Mouse (Mus musculus): ENCODE results near the gene Sbk1. TPM values are rescaled to one million over a fixed set of nuclear protein-coding genes. Genes with fewer than 3 reads are reported as not detected.

Gene Sbk1
- polyA plus RNA-seq, 1 experiment from 2014 or later: 1.5 TPM

DNA sequence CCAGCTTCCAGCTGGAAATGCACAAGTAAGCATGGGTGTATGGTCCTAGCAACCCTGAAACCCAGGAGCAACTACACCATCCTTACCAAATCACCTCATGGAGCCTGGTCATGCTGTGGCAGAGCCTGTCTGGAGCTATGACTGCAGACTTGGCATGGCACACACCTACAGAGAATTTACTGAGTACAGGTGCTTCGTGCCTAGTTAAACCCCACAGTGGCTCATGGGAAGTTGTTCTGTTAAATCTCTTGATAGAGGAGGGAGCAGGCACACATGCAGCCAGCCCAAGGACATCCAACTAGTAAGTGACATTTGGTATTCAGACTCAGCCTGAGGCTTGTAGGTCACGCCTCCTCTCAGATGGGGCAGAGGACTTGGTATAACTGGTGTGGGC is 15.7 kb downstream of the Sbk1 start:
- no peak overlapping the region for H3K4me3 ChIP-seq (ENCODE audit: low read depth, low read length)
- no peak overlapping the region for H3K4me2 ChIP-seq (ENCODE audit: low read depth, low read length)
- no peaks in the 10 kb centered on the region for H3K36me3 ChIP-seq (ENCODE audit: control insufficient read depth, insufficient read depth)
- no peak overlapping the region for H3K27ac ChIP-seq (ENCODE audit: low read length)
- no peaks in the 10 kb centered on the region for H3K27me3 ChIP-seq (ENCODE audit: control insufficient read depth, insufficient read depth, low read depth, low read length)
- peaks cover 17% of the 10 kb centered on the region for H3K4me1 ChIP-seq (ENCODE audit: control insufficient read depth, low read depth, low read length)
- no peaks in the 10 kb centered on the region for H3K9me3 ChIP-seq (replicated peaks; ENCODE audit: control insufficient read depth, low read length)
- H3K9ac ChIP-seq (ENCODE audit: low read depth, low read length): no peak overlapping the region
- ATAC-seq (ENCODE audit: low read depth): no peak
- WGBS (ENCODE audit: insufficient replicate concordance): 60% methylated on average over 2 of the region's 2 CpGs

DNA sequence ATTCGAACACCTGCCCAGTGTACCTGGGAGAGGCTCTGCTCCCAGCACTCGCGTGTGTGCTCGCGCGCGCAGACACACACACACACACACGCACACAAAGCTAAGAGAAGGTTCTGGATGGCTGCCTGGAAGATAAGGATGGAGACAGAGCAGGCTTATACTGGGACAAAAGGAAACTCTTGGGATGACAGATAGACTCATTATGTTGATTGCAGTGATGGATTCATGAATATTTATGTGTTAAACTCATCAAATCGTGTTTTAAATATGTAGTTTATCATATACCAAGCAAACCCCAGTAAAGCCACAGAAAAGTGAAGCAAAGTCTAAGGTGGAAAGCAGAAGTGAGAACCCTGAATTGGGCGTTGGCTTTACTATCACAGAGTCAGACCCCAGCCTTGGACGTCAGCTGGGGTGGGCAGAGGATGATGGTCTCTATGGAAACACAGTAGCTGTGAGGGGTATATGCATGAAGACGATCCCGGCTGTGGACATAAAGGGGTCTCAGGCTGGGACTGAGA is 16.2 kb downstream of the Sbk1 start:
- no peak overlapping the region for H3K4me3 ChIP-seq (ENCODE audit: low read depth, low read length)
- H3K27ac ChIP-seq (ENCODE audit: low read length): no peak overlapping the region
- H3K9ac ChIP-seq (ENCODE audit: low read depth, low read length): no peak overlapping the region
- peaks cover 17% of the 10 kb centered on the region for H3K4me1 ChIP-seq (ENCODE audit: control insufficient read depth, low read depth, low read length)
- ATAC-seq (ENCODE audit: low read depth): no peak
- H3K36me3 ChIP-seq (ENCODE audit: control insufficient read depth, insufficient read depth): no peaks in the 10 kb centered on the region
- H3K27me3 ChIP-seq (ENCODE audit: control insufficient read depth, insufficient read depth, low read depth, low read length): no peaks in the 10 kb centered on the region
- no peak overlapping the region for H3K4me2 ChIP-seq (ENCODE audit: low read depth, low read length)
- no peaks in the 10 kb centered on the region for H3K9me3 ChIP-seq (replicated peaks; ENCODE audit: control insufficient read depth, low read length)
- WGBS (ENCODE audit: insufficient replicate concordance): 66% methylated on average over 13 of the region's 13 CpGs

DNA sequence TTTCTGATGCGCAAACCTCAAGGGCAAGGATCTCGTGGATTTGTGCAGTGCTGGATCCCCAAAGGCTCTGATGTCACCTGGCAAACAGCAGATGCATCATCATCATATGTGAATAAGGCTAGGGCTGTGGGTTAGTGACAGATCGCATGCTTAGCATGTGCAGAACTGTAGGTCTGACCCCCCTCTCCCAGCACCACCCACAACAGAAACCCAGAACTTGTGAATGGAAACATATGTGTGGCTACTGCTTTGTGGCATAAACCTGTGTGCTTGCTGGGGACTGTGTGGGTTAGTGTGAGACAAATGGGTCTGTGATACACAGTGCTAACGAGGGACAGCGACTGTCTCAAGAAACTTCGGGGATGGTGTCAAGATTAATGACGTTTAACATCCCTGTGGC is 17.0 kb downstream of the Sbk1 start:
- no peaks in the 10 kb centered on the region for H3K36me3 ChIP-seq (ENCODE audit: control insufficient read depth, insufficient read depth)
- no peak overlapping the region for H3K27ac ChIP-seq (ENCODE audit: low read length)
- H3K4me1 ChIP-seq (ENCODE audit: control insufficient read depth, low read depth, low read length): peaks cover 12% of the 10 kb centered on the region
- no peak overlapping the region for H3K4me3 ChIP-seq (ENCODE audit: low read depth, low read length)
- H3K4me2 ChIP-seq (ENCODE audit: low read depth, low read length): no peak overlapping the region
- no peaks in the 10 kb centered on the region for H3K27me3 ChIP-seq (ENCODE audit: control insufficient read depth, insufficient read depth, low read depth, low read length)
- no peaks in the 10 kb centered on the region for H3K9me3 ChIP-seq (replicated peaks; ENCODE audit: control insufficient read depth, low read length)
- H3K9ac ChIP-seq (ENCODE audit: low read depth, low read length): no peak overlapping the region
- WGBS (ENCODE audit: insufficient replicate concordance): 72% methylated on average over 7 of the region's 7 CpGs
- ATAC-seq (ENCODE audit: low read depth): no peak

- no peak overlapping the region for H3K4me2 ChIP-seq (ENCODE audit: low read depth, low read length)
- WGBS (ENCODE audit: insufficient replicate concordance): 80% methylated on average over 7 of the region's 7 CpGs
- H3K9ac ChIP-seq (ENCODE audit: low read depth, low read length): no peak overlapping the region
- H3K36me3 ChIP-seq (ENCODE audit: control insufficient read depth, insufficient read depth): no peaks in the 10 kb centered on the region
- no peak overlapping the region for H3K27ac ChIP-seq (ENCODE audit: low read length)
- no peak overlapping the region for H3K4me3 ChIP-seq (ENCODE audit: low read depth, low read length)
- H3K4me1 ChIP-seq (ENCODE audit: control insufficient read depth, low read depth, low read length): peaks cover 6% of the 10 kb centered on the region
- no peaks in the 10 kb centered on the region for H3K9me3 ChIP-seq (replicated peaks; ENCODE audit: control insufficient read depth, low read length)
- ATAC-seq (ENCODE audit: low read depth): no peak
- H3K27me3 ChIP-seq (ENCODE audit: control insufficient read depth, insufficient read depth, low read depth, low read length): no peaks in the 10 kb centered on the region
Measured at GRCm38 (mm10) chr7:126289956-126290355, 17.5 kb downstream of the Sbk1 start.

- Histone ChIP-seq H3K36me3 (ENCODE audit: control insufficient read depth, insufficient read depth) (no peaks in the 10 kb centered on the region), H3K4me2 (ENCODE audit: low read depth, low read length) (no peak overlapping the region), H3K27me3 (ENCODE audit: control insufficient read depth, insufficient read depth, low read depth, low read length) (no peaks in the 10 kb centered on the region), H3K9ac (ENCODE audit: low read depth, low read length) (no peak overlapping the region), H3K27ac (ENCODE audit: low read length) (no peak overlapping the region), H3K4me3 (ENCODE audit: low read depth, low read length) (no peak overlapping the region), H3K4me1 (ENCODE audit: control insufficient read depth, low read depth, low read length) (no peaks in the 10 kb centered on the region; the same call in 1 of the 2 replicates), H3K9me3 (replicated peaks; ENCODE audit: control insufficient read depth, low read length) (no peaks in the 10 kb centered on the region)
- no peak for ATAC-seq (ENCODE audit: low read depth)
- WGBS (ENCODE audit: insufficient replicate concordance): 81% methylated on average over 72 of the region's 72 CpGs
Measured at GRCm38 (mm10) chr7:126291681-126292545, 19.5 kb downstream of the Sbk1 start.

- Histone ChIP-seq H3K9me3 (replicated peaks; ENCODE audit: control insufficient read depth, low read length) (no peaks in the 10 kb centered on the region), H3K4me2 (ENCODE audit: low read depth, low read length) (no peak overlapping the region), H3K36me3 (ENCODE audit: control insufficient read depth, insufficient read depth) (no peaks in the 10 kb centered on the region), H3K9ac (ENCODE audit: low read depth, low read length) (no peak overlapping the region), H3K4me1 (ENCODE audit: control insufficient read depth, low read depth, low read length) (no peaks in the 10 kb centered on the region; the same call in 1 of the 2 replicates), H3K4me3 (ENCODE audit: low read depth, low read length) (no peak overlapping the region), H3K27ac (ENCODE audit: low read length) (no peak overlapping the region), H3K27me3 (ENCODE audit: control insufficient read depth, insufficient read depth, low read depth, low read length) (no peaks in the 10 kb centered on the region)
- 55% methylated on average over 4 of the region's 4 CpGs for WGBS (ENCODE audit: insufficient replicate concordance)
- ATAC-seq (ENCODE audit: low read depth): no peak
Measured at GRCm38 (mm10) chr7:126293091-126293490, 20.7 kb downstream of the Sbk1 start.

GRCm38 (mm10) chr7:126297579-126298460 is 25.4 kb downstream of the Sbk1 start:
- Histone ChIP-seq H3K4me1 (ENCODE audit: control insufficient read depth, low read depth, low read length) (no peaks in the 10 kb centered on the region), H3K27me3 (ENCODE audit: control insufficient read depth, insufficient read depth, low read depth, low read length) (no peaks in the 10 kb centered on the region; the same call in 1 of the 2 replicates), H3K9me3 (replicated peaks; ENCODE audit: control insufficient read depth, low read length) (no peaks in the 10 kb centered on the region), H3K27ac (ENCODE audit: low read length) (no peak overlapping the region), H3K36me3 (ENCODE audit: control insufficient read depth, insufficient read depth) (no peaks in the 10 kb centered on the region), H3K4me2 (ENCODE audit: low read depth, low read length) (no peak overlapping the region), H3K4me3 (ENCODE audit: low read depth, low read length) (no peak overlapping the region), H3K9ac (ENCODE audit: low read depth, low read length) (no peak overlapping the region)
- ATAC-seq (ENCODE audit: low read depth): no peak
- 55% methylated on average over 8 of the region's 8 CpGs for WGBS (ENCODE audit: insufficient replicate concordance)

- H3K4me2 ChIP-seq (ENCODE audit: low read depth, low read length): no peak overlapping the region
- no peaks in the 10 kb centered on the region for H3K9me3 ChIP-seq (replicated peaks; ENCODE audit: control insufficient read depth, low read length)
- no peak overlapping the region for H3K9ac ChIP-seq (ENCODE audit: low read depth, low read length)
- no peaks in the 10 kb centered on the region for H3K4me1 ChIP-seq (ENCODE audit: control insufficient read depth, low read depth, low read length)
- no peaks in the 10 kb centered on the region for H3K36me3 ChIP-seq (ENCODE audit: control insufficient read depth, insufficient read depth)
- H3K4me3 ChIP-seq (ENCODE audit: low read depth, low read length): no peak overlapping the region
- H3K27ac ChIP-seq (ENCODE audit: low read length): no peak overlapping the region
- no peaks in the 10 kb centered on the region; the same call in 1 of the 2 replicates for H3K27me3 ChIP-seq (ENCODE audit: control insufficient read depth, insufficient read depth, low read depth, low read length)
- ATAC-seq (ENCODE audit: low read depth): no peak
- WGBS (ENCODE audit: insufficient replicate concordance): 45% methylated on average over 4 of the region's 4 CpGs
Measured at GRCm38 (mm10) chr7:126298856-126299255, 26.4 kb downstream of the Sbk1 start.

All from liver, embryonic 16.5 days (tissue).